Mouse (Mus musculus) liver, embryonic 14.5 days (tissue): ENCODE data around the gene Esam.

Source experiments
- CTCF ChIP-seq: IDR thresholded peaks from 2 replicates; pipeline ENCODE4 v1.5.1; 2016; ENCODE audit warnings: antibody characterized with exemption, low read depth, control low read depth
- EP300 ChIP-seq: IDR thresholded peaks from 2 replicates; pipeline ENCODE4 v1.6.1; 2016; ENCODE audit warnings: antibody characterized with exemption, low read depth

GRCm38 (mm10) chr9:37554838-37555748, 27.2 kb downstream of the Esam start, which contains the start of gene Siae:
- no peak for TF ChIP-seq CTCF
- no peak for TF ChIP-seq EP300
